Mouse (Mus musculus) induced T-regulatory cell, adult 2 months (primary cell): Measurements from ENCODE around the gene Rsad2.

Source experiments
- DNase-seq: peaks from one replicate; pipeline ENCODE4 v3.0.0-alpha.2; 2012; ENCODE audit warnings: low read depth

Rsad2 gene

DNA sequence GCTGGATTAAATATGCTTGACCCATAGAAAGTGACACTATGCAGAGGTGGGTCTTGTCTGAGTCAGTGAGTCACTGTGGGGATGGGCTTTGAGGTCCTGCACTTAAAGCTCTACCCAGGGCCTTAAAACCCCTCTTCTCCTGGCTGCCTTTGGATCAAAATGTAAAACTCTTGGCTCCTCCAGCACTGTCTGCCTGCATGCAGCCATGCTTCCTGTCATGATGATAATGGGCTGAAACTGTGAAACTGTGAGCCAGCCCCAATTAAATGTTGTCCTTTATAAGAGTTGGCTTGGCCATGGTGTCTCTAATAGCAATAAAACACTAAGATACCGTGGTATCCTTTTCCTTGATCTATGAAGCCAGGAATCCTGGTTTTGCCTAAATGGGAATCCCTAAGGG lies 55.0 kb downstream of the Rsad2 start:
- DNase-seq: peak; percentile 67

DNA sequence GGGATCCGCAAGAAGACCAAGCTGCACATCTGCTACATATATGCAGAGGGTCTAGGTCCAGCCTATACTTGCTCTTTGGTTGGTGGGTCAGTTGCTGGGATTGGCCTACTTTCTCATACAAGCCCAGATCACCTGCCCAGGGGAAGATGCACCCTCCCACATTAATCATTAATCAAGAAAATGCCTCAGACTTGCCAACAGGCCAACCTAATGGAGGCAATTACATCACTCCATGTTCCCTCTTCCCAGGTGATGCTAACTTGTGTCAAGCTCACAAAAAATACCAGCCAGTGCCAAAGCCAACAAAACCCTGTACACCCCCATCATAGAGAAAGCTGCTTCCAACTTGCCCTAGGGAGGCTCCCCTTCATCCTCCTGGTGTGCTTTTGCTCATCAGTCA lies 55.5 kb downstream of the Rsad2 start:
- no peak for DNase-seq

DNA sequence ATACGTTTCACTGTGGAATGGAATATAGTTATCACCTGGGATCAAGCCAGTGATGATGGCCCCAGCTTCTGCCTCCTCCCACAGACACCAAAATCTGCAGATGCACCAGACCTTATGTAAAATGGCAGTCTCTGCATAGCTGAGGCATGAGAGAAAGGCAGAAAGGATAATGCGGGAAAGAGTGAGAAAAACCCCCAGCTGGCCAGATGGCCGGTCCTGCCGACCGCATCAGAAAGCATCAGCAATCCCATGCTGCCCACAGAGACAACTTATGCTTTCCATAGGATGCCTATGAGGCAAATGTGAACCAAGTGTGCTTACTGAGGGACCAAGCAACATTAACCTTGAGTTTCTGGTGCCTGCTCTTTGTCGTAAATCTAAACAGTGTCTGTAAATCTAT lies 56.9 kb downstream of the Rsad2 start:
- no peak for DNase-seq

DNA sequence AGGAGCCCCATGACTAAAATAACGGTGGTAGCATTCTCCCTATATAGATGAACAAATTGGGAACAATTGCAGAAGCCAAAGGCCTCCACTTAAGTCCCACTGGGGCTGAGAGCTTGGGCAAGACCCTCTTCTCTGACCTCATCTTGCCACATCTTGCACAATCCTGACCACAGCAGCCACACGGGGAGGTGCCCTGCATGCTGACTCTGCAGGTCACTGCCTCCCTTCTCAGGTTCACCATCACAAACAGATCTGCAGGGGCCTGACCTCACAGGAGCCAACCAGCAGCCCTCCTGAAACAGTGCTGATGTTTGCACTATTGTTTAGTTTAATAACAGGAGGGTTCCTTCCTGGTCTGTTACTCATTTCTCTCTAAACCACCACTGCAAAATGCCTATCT lies 57.7 kb downstream of the Rsad2 start:
- peak; percentile 62 for DNase-seq

DNA sequence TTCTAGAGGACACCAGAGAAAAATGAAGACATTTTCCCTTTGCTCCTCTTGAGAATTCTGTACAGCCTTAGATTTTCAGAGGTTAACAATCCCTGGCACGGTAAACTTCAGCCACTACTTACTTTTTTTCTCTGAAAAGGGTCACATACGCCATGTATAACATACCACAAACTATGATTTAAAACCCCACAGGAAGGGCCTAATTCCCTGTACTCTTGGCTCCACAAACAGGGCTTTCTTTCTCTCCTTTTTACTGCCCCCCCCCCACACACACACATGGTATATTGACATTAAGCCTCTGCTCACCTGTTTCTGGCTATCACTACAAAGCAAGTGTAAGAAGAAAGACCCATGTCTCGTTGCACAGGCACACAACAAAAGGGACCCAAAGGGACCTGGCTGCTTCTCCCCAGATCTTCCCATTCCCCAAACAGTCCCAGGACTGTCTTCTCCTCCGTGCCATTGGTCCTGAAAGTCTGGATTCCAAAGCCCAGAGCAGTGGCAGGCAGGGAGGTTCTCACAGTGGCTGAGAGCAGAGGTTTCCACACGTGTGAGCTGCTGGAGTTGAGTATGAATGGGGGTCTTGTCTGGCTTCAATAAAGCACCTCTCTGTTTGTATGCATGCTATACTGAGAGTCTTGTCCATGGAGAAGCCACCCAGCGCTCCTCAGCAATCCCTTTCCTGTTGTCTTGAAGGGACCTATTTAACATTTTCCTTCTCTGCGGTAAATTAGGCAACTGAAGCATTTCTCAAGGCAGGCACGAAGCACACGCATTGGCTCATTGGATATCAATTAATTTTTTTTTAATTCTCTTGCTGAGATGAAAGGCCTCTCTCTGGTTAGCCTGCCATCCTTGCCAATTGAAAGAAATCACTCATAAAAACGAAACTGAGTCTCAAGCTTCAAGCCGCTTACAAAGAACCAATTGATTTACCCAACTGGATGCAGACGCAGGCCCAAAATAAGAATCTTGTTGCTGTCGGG lies 61.5 kb downstream of the Rsad2 start:
- DNase-seq: no peak

DNA sequence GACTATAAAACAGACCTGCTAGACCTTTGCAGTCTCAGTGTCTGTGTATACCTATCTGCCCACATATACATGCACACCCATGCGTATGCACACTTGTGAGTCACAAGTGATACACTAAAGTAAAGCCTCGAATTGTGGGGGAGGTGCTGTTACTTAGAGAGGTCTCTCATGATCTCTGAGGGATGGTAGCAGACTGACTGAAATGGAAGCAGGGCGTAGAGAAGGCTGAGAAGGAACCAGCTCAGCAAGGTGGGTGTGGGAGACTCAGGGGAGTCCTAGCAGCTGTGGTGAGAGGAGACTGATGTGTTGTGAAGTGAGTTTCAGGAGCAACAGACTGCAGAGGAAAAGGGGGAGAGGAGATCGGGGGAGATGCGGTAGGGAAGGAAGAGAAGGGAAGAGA lies 63.0 kb downstream of the Rsad2 start:
- no peak for DNase-seq
